Mouse (Mus musculus) G1E (cell line): Measurements from ENCODE around the gene Cd244a. TPM values are rescaled to one million over a fixed set of nuclear protein-coding genes. Genes with fewer than 3 reads are reported as not detected.

Source experiments
- ATAC-seq: 2 replicates; pipeline ENCODE4 v1.8.0; 2016; ENCODE audit warnings: mild to moderate bottlenecking; ENCODE audit not compliant: insufficient number of reproducible peaks, poor library complexity, low FRiP score, severe bottlenecking; ENCODE audit errors: extremely low read depth
- DNase-seq: peaks from one replicate; pipeline ENCODE4 v3.0.0; 2012; ENCODE audit warnings: low spot score
- H3K27me3 ChIP-seq: 2 replicates; pipeline ENCODE4 v1.6.1; 2012; ENCODE audit warnings: mild to moderate bottlenecking, low read length, inconsistent platforms; ENCODE audit not compliant: insufficient read depth
- H3K36me3 ChIP-seq: replicated peaks from 2 replicates; pipeline ENCODE3; 2012; ENCODE audit warnings: mild to moderate bottlenecking, inconsistent platforms
- H3K4me1 ChIP-seq: 2 replicates; pipeline ENCODE4 v1.6.1; 2012; ENCODE audit warnings: low read depth, low read length, inconsistent platforms, mixed read lengths; ENCODE audit not compliant: insufficient read depth
- H3K4me3 ChIP-seq: 2 replicates; pipeline ENCODE4 v1.5.1; 2012; ENCODE audit warnings: low read depth, mild to moderate bottlenecking, inconsistent platforms, low read length, moderate library complexity, mixed read lengths
- H3K9me3 ChIP-seq: replicated peaks from 2 replicates; pipeline ENCODE4 v1.6.1; 2012; ENCODE audit warnings: inconsistent platforms
- CTCF ChIP-seq: IDR thresholded peaks from 2 replicates; pipeline ENCODE4 v1.5.1; 2012; ENCODE audit warnings: low read depth, low read length, inconsistent platforms, mixed read lengths
- GATA1 ChIP-seq: IDR thresholded peaks from 2 replicates; pipeline ENCODE4 v1.6.1; 2012; ENCODE audit warnings: borderline replicate concordance, low read length, inconsistent platforms, mixed read lengths
- GATA2 ChIP-seq: IDR thresholded peaks from 2 replicates; pipeline ENCODE4 v1.6.1; 2012; ENCODE audit warnings: low read depth, low read length, inconsistent platforms, borderline replicate concordance
- POLR2AphosphoS5 ChIP-seq: IDR thresholded peaks from 2 replicates; pipeline ENCODE4 v1.6.1; 2012; ENCODE audit warnings: low read depth, low read length, inconsistent platforms; ENCODE audit not compliant: insufficient replicate concordance
- TAL1 ChIP-seq: conservative IDR thresholded peaks from 2 replicates; pipeline ENCODE4 v1.6.1; 2012; ENCODE audit warnings: low read depth, low read length, inconsistent platforms, mixed read lengths
- polyA plus RNA-seq: library from polyadenylated mRNA; stranded (reverse); fragments of >175 nt; gene quantifications from 2 replicates; pipeline ENCODE4 v1.2.3, GENCODE M21; 2012
- total RNA-seq, 2 experiments: library from RNA; stranded (forward) in 1 of 2; stranded (reverse) in 1 of 2; fragments of 200-1000 nt in 1 of 2; fragments of >200 nt in 1 of 2; fragmentation: Nextera tagmentation in 1 of 2; gene quantifications; 2 replicates each; pipeline ENCODE4 v1.2.3; 2014 to 2017

The Cd244a gene
- total and polyA plus RNA-seq, 3 experiments, result 0.44 TPM; not detected in 2

- H3K27me3 ChIP-seq, result no peaks in the 10 kb centered on the region
- ATAC-seq (no peak), DNase-seq (no peak)
- H3K4me3 ChIP-seq, result no peak overlapping the region
- no peak for TF ChIP-seq GATA1
- no peak for TF ChIP-seq TAL1
- TF ChIP-seq POLR2AphosphoS5, result no peak
- TF ChIP-seq CTCF, result no peak
- no peak for TF ChIP-seq GATA2
- no peaks in the 10 kb centered on the region for H3K4me1 ChIP-seq
- H3K9me3 ChIP-seq, result peaks cover 39% of the 10 kb centered on the region
- no peaks in the 10 kb centered on the region for H3K36me3 ChIP-seq
These were observed 2.6 kb upstream of the Cd244a start for GRCm38 (mm10) chr1:171556366-171556765.

GRCm38 (mm10) chr1:171558407-171558806, 586 bp upstream of the Cd244a start:
- ATAC-seq (no peak), DNase-seq (no peak)

DNA sequence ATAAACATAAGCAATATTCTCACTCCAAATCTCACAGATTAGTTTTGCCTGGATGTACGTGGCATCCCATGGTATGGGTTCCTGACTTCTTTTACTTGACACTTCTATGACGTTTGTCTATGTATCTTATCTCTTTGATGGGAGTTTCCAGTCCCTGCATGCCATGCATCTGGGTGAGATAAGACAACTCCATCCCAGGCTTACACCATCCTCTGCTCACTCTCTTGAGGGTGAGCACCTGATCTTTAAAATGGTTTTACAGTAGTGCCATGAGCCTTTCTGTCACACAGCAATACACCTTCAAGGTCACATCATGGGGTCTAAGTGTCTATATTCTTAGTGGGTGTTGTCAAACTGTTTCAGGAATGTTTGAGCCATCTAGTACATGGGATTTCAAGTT, 1.3 kb downstream of the Cd244a start:
- Histone ChIP-seq H3K4me1 (no peaks in the 10 kb centered on the region), H3K4me3 (no peak overlapping the region), H3K9me3 (peaks cover 38% of the 10 kb centered on the region), H3K27me3 (no peaks in the 10 kb centered on the region), H3K36me3 (no peaks in the 10 kb centered on the region)
- DNase-seq (no peak), ATAC-seq (no peak)
- no peak for TF ChIP-seq GATA1
- TF ChIP-seq GATA2, result no peak
- TF ChIP-seq TAL1, result no peak
- no peak for TF ChIP-seq CTCF
- no peak for TF ChIP-seq POLR2AphosphoS5

More at GRCm38 (mm10) chr1:171558407-171558806, 586 bp upstream of the Cd244a start:
- H3K4me1 ChIP-seq, result no peaks in the 10 kb centered on the region
- TF ChIP-seq POLR2AphosphoS5 (no peak), TAL1 (no peak), CTCF (no peak), GATA1 (no peak), GATA2 (no peak)
- H3K4me3 ChIP-seq, result no peak overlapping the region
- H3K36me3 ChIP-seq, result no peaks in the 10 kb centered on the region
- H3K9me3 ChIP-seq, result peaks cover 37% of the 10 kb centered on the region
- no peaks in the 10 kb centered on the region for H3K27me3 ChIP-seq

DNA sequence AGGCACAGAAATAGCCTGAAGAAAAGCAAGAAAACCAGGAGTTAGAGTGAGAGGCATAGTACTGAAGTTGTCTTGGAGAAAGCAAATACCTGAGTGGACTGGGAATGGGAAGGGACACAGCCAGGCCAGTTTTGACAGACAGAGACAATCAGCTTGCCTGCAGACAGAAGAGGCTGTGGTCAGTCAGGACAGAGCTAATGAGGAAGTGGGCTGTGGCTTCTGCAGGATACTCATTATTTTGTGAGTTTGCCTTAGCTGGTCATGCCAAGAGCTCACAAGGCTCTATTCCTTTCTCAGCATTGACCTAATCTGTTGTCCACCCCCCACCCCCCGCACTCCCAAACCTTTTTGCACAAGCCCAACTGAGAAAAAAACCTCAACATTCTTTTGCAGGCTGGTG, 2.2 kb downstream of the Cd244a start:
- TF ChIP-seq TAL1 (no peak), CTCF (no peak), GATA1 (no peak), POLR2AphosphoS5 (no peak), GATA2 (no peak)
- H3K4me1 ChIP-seq, result no peaks in the 10 kb centered on the region
- ATAC-seq, result no peak
- no peak for DNase-seq
- H3K27me3 ChIP-seq, result no peaks in the 10 kb centered on the region
- H3K36me3 ChIP-seq, result no peaks in the 10 kb centered on the region
- H3K9me3 ChIP-seq, result peaks cover 40% of the 10 kb centered on the region
- H3K4me3 ChIP-seq, result no peak overlapping the region

- ATAC-seq (no peak), DNase-seq (no peak)
- Histone ChIP-seq H3K4me3 (no peak overlapping the region), H3K9me3 (peaks cover 42% of the 10 kb centered on the region), H3K4me1 (no peaks in the 10 kb centered on the region), H3K36me3 (no peaks in the 10 kb centered on the region), H3K27me3 (no peaks in the 10 kb centered on the region)
- no peak for TF ChIP-seq POLR2AphosphoS5
- TF ChIP-seq GATA1, result no peak
- TF ChIP-seq CTCF, result no peak
- TF ChIP-seq GATA2, result no peak
- no peak for TF ChIP-seq TAL1
These were observed 2.7 kb downstream of the Cd244a start for GRCm38 (mm10) chr1:171561639-171562225.

DNA sequence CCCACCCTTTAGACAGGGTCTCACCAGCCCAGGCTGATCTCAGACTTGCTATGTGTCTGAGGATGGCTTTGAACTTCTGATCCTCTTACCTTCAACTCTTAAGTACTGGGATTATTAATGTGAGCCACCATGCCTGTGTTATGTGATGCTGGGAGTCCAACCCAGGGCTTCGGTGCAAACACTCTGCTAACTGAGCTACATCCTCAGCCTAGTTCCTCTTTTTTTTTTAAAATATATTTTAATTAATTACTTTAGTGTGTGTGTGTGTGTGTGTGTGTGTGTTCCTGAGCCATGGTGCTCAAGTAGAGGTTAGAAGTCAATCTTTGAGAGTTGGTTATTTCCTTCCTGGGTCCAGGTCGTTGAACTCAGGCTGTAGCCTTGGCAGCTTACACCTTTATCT, 4.0 kb downstream of the Cd244a start:
- no peak for TF ChIP-seq GATA2
- TF ChIP-seq POLR2AphosphoS5, result no peak
- no peak for TF ChIP-seq GATA1
- no peak for TF ChIP-seq CTCF
- TF ChIP-seq TAL1, result no peak
- peaks cover 44% of the 10 kb centered on the region for H3K9me3 ChIP-seq
- no peaks in the 10 kb centered on the region for H3K27me3 ChIP-seq
- no peaks in the 10 kb centered on the region for H3K4me1 ChIP-seq
- no peak overlapping the region for H3K4me3 ChIP-seq
- DNase-seq (no peak), ATAC-seq (no peak)
- H3K36me3 ChIP-seq, result no peaks in the 10 kb centered on the region

GRCm38 (mm10) chr1:171564247-171564646, 5.3 kb downstream of the Cd244a start:
- peaks cover 38% of the 10 kb centered on the region for H3K9me3 ChIP-seq
- H3K4me1 ChIP-seq, result no peaks in the 10 kb centered on the region
- no peaks in the 10 kb centered on the region for H3K27me3 ChIP-seq
- no peaks in the 10 kb centered on the region for H3K36me3 ChIP-seq
- no peak overlapping the region for H3K4me3 ChIP-seq
- TF ChIP-seq CTCF, result peak; percentile 53; the same call in 1 of the 2 replicates
- TF ChIP-seq GATA2, result no peak
- ATAC-seq (0 out of 2 replicates have a peak, but pooled peaks have one; percentile 1), DNase-seq (no peak)

DNA sequence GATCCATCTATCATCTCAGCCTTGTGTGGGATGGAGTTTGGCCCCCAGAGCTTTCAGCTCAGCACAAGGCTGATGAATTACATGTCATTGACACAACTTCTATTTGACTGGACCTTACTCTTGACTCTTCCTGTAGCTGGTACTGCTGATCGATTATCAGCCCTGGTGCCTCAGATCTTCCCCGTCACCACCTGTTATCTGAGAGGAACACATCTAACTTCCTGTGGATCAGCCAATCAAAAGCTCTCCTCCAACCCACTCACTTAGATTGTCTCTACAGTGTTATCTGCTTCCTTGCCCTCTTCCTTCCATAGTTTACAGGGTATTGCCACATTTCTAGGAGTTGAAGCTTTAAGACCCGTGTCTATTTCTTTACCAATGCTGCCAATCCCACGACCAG, 6.9 kb downstream of the Cd244a start:
- Histone ChIP-seq H3K4me3 (no peak overlapping the region), H3K27me3 (no peaks in the 10 kb centered on the region), H3K9me3 (peaks cover 27% of the 10 kb centered on the region), H3K36me3 (no peaks in the 10 kb centered on the region), H3K4me1 (no peaks in the 10 kb centered on the region)
- no peak for DNase-seq
- ATAC-seq, result no peak
- TF ChIP-seq CTCF, result no peak
